Mouse (Mus musculus) lung, postnatal 25 days (tissue): ENCODE data around the gene Wnk1.
"Not testable (repeated sequence)": the region's sequence is repeated elsewhere in the genome, so short reads cannot be mapped to it uniquely, and the experiment has no call there.

ENCODE experiments used
- DNase-seq: peaks from one replicate; pipeline ENCODE4 v3.0.0; 2022; ENCODE audit warnings: low spot score

Wnk1 gene

GRCm38 (mm10) chr6:120038366-120039255, at the start of gene Wnk1:
TSS of gene Wnk1 (minus strand) at chr6:120038672.
- DNase-seq: peak; percentile 99

- not testable (repeated sequence) for DNase-seq
Measured at GRCm38 (mm10) chr6:120087041-120087440, 48.6 kb upstream of the Wnk1 start.

GRCm38 (mm10) chr6:120085832-120086231, 47.4 kb upstream of the Wnk1 start:
- no peak for DNase-seq

GRCm38 (mm10) chr6:120084983-120085382, 46.5 kb upstream of the Wnk1 start:
- no peak for DNase-seq

DNA sequence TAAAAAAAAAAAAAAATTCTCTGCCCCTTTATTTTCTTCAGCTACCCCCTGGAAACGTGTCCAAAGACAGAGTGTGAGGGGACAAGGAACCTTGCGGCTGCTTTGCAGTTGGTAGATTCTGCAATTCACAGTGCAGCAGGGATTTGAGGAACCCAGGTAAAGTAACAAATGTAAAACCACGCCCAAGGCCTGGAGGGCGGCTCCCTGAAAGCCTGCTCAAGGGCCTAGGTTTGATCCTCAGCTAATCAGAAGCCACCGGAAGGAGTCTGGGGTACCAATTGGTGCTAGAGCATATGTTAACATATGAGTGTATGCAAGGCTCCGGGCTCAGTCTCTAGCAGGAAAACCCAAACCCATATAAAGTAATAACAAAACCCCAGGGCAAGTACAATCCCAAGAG, 45.0 kb upstream of the Wnk1 start:
- no peak for DNase-seq

GRCm38 (mm10) chr6:120082951-120083411, 44.5 kb upstream of the Wnk1 start:
- peak; percentile 39 for DNase-seq

DNA sequence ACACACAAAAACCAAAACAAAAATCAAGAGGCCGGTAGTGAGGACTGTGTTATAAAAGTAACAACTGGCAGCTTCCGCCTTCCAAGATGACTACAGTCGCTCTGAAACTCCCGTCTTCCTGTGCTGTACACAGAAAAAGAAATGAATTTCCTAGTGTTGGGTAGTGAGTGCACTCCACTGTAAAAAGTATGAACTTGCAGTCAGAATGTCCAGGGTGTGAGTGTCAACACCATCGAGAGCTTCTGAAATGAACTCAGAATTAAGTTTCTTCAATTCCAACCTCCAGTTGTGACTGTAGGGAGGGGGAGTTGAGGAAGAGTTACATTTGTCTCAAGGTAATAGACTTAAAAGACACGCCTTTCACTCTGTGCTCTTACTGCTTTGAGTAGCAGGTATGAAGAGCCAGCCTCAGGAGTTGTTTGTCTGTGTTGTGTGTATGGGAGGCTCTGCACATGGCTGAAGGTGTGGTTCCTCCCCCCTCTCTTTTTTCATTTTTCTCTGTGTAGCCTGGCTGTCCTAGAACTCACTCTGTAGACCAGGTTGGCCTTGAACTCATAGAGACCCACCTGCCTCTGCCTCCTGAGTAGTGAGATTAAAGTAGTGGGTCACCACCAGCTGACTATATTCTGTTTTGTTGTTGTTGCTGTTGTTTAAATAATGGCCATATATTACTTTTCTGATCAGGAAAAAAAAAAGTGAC, 43.9 kb upstream of the Wnk1 start:
- no peak for DNase-seq

GRCm38 (mm10) chr6:120081516-120081915, 43.0 kb upstream of the Wnk1 start:
- no peak for DNase-seq

- DNase-seq: no peak
Measured at GRCm38 (mm10) chr6:120079547-120079946, 41.1 kb upstream of the Wnk1 start.

DNA sequence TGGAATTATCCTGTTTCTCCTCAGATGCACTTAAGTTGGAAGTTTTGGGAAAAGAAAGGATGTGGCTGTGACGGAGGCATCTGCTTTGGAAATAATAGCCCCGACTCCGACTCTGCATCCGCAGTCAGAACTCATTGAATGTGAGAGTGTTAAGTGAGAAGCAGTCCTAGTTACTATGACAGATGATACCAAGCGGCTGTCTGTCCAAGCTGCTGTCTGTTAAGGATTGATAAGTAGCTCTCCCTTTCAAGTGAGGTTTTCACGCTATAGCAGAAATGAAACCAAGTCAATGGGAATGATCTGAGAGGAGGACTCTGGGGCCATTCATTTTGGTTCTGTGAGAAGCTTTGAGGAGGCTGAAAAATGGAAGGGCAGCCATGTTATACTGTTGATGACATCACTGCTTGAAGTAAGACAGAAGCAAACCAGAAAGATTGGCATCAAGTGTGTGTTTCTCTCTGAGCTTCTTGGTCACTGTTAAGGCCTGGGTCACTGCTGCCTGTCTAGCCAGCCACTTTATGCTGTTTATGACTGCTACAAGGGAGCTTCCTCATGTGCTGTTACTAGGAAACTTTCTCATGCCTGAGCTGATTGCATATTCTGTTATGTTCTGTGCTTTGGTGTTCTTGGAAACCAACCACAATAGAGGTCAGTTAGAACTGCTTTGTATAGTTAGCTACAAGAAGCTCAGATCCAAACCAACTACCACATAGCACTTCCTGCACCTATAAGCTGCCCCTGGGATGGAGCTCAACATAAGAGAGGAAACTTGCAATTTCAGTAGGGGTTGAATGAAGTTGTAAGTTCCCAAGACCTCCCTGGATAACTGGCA, 38.4 kb upstream of the Wnk1 start:
- DNase-seq: no peak

GRCm38 (mm10) chr6:120072630-120073029, 34.2 kb upstream of the Wnk1 start:
- no peak for DNase-seq

GRCm38 (mm10) chr6:120069546-120069945, 31.1 kb upstream of the Wnk1 start:
- no peak for DNase-seq

GRCm38 (mm10) chr6:120065552-120066177, 27.2 kb upstream of the Wnk1 start:
- DNase-seq: no peak

DNA sequence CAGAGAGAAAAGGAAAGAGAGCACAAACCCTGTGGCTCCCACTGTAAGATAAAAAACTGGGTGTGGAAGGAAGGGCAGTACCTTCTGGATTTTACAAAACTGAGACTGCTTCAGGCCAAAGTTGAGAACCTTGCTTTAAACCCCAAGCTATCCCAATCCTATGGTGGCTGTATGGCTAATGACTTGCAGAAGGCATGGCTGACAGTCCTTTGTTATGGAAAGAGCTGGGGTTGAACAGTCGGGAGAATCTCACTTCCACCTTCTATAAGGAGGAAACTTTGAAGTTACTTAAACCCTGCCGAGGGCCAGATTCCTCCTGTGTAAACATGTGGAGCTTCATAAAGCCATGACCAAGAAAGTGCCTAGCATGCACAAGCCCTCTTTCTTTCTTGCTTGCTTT, 26.2 kb upstream of the Wnk1 start:
- DNase-seq: no peak

- DNase-seq: no peak
Measured at GRCm38 (mm10) chr6:120062934-120063333, 24.5 kb upstream of the Wnk1 start.

GRCm38 (mm10) chr6:120055666-120056540, 17.4 kb upstream of the Wnk1 start:
- peak; percentile 26 for DNase-seq

DNA sequence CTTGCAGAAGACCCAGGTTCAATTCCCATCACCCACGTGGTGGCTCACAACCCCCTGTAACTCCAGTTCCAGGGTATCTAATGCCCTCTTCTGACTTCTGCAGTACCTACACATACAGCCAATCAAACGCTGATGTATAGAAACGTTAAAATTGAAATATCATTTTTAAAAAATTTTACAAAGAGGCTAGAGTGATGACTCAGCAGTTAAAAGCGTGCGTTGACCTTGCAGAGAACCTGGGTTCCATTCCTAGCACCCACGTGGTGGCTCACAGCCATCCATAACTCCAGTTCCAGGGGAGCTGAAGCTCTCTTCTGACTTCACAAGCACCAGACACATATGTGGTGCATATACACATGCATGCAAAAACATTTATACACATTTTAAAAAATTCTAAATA, 15.9 kb upstream of the Wnk1 start:
- DNase-seq: no peak

DNA sequence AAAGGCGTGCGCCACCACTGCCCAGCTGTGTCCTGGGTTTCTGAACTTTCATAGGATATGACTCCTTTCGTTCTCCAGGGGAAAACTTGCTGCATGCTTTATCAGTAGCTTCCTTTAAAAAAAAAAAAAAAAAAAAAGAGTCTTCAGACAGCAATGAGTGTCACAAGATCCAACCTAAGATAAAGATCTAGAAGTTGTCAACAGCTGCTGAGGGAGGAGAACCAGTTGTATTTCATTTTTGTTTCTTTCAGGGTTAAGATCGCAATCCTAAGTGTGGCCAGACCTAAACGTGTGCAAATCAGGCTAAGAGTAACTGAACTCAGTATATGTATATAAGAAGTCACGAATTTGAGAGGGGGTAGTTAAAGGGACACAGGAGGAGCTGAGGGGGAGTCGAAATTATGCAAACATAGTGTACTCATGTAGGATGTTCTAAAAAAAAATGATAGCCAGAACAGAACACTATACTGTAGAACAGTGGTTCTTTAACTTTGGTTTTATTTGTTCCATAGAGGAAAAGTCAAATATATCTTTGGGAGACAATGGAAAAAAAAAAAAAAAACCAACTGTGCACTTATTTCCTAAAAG, 9.3 kb upstream of the Wnk1 start:
- DNase-seq: no peak

DNA sequence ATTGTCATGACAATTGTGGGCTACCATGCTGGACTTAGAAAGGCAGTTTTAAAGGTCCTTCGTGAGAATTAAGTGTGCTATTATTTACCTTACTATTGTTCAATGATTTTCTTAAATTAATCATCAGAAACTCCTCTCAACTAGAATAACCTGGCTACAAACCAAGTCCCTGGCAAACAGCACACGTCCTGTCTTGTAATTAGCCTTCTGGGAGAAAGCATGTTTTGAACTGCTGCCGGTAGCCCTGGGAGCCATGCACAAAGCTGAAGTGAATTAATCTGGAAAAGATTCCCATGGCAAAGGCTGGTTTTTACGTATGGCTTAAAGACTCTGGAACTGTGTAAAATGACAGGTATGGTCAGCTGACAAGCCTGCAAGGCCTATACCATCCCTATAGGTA, 6.9 kb upstream of the Wnk1 start:
- no peak for DNase-seq

DNA sequence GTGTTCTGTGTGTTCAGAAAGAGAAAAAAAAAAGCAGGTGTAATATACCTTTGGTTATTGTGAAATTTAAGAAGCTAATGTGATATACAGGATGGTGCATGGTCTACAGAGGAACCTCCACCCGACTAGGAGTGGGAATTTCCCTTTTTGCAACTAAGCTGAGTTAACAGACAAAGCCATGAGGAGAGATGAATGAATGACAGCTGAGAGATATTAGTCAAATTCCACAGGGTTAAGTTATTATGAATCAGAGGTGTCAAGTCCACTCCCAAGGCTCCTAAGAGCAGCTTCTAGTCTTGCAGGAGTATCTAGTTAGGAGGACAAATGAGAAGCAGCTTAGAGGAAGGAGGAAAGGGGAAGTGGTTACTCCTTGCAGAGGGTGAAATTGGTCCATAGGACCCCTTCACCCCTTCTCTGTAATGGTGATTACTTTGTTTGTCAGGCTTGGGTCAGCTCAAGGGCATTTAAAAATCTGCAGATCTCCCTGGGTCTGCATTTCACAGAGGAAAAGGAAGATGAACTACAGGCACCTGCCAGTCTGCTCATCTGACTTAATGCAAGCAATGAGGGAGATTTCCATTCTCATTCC, 4.3 kb upstream of the Wnk1 start:
- peak; percentile 12 for DNase-seq
